Mouse (Mus musculus): ENCODE data around the gene Hivep3.

Gene Hivep3

GRCm38 (mm10) chr4:119761459-119762121 is 28.0 kb downstream of the Hivep3 start:
- no peak for DNase-seq (ENCODE audit: low spot score)

- DNase-seq (ENCODE audit: low spot score), result no peak
These were observed 28.6 kb downstream of the Hivep3 start for GRCm38 (mm10) chr4:119762171-119762570.

GRCm38 (mm10) chr4:119768046-119768445 is 34.5 kb downstream of the Hivep3 start:
- no peak for DNase-seq (ENCODE audit: low spot score)

GRCm38 (mm10) chr4:119775913-119776312 is 42.3 kb downstream of the Hivep3 start:
- DNase-seq (ENCODE audit: low spot score), result no peak

GRCm38 (mm10) chr4:119777146-119777545 is 43.6 kb downstream of the Hivep3 start:
- DNase-seq (ENCODE audit: low spot score), result no peak

GRCm38 (mm10) chr4:119779561-119780400 is 46.2 kb downstream of the Hivep3 start:
- DNase-seq (ENCODE audit: low spot score), result no peak

- no peak for DNase-seq (ENCODE audit: low spot score)
These were observed 47.3 kb downstream of the Hivep3 start for GRCm38 (mm10) chr4:119780881-119781280.

GRCm38 (mm10) chr4:119784959-119785358 is 51.4 kb downstream of the Hivep3 start:
- DNase-seq (ENCODE audit: low spot score), result no peak

GRCm38 (mm10) chr4:119786307-119786706 is 52.7 kb downstream of the Hivep3 start:
- no peak for DNase-seq (ENCODE audit: low spot score)

GRCm38 (mm10) chr4:119786721-119787120 is 53.1 kb downstream of the Hivep3 start:
- no peak for DNase-seq (ENCODE audit: low spot score)

- DNase-seq (ENCODE audit: low spot score), result no peak
These were observed 55.2 kb downstream of the Hivep3 start for GRCm38 (mm10) chr4:119788746-119789145.

- DNase-seq (ENCODE audit: low spot score), result no peak
These were observed 56.0 kb downstream of the Hivep3 start for GRCm38 (mm10) chr4:119789495-119790148.

GRCm38 (mm10) chr4:119798891-119799290 is 65.3 kb downstream of the Hivep3 start:
- no peak for DNase-seq (ENCODE audit: low spot score)

GRCm38 (mm10) chr4:119806556-119806955 is 73.0 kb downstream of the Hivep3 start:
- DNase-seq (ENCODE audit: low spot score), result no peak

- no peak for DNase-seq (ENCODE audit: low spot score)
These were observed 73.8 kb downstream of the Hivep3 start for GRCm38 (mm10) chr4:119807359-119807758.

- no peak for DNase-seq (ENCODE audit: low spot score)
These were observed 75.7 kb downstream of the Hivep3 start for GRCm38 (mm10) chr4:119809245-119809644.

- no peak for DNase-seq (ENCODE audit: low spot score)
These were observed 79.2 kb downstream of the Hivep3 start for GRCm38 (mm10) chr4:119812775-119813174.

GRCm38 (mm10) chr4:119813500-119814184 is 80.1 kb downstream of the Hivep3 start:
- no peak for DNase-seq (ENCODE audit: low spot score)

- no peak for DNase-seq (ENCODE audit: low spot score)
These were observed 80.9 kb downstream of the Hivep3 start for GRCm38 (mm10) chr4:119814185-119815132.

- no peak for DNase-seq (ENCODE audit: low spot score)
These were observed 81.7 kb downstream of the Hivep3 start for GRCm38 (mm10) chr4:119815133-119815792.

GRCm38 (mm10) chr4:119815793-119816161 is 82.2 kb downstream of the Hivep3 start:
- DNase-seq (ENCODE audit: low spot score), result no peak

Measured in urinary bladder, postnatal 10 days (tissue).